Mouse (Mus musculus) CD4-positive naive resting alpha-beta T cell, adult 76 days (primary cell): ENCODE results near the gene Slc25a27. TPM values are rescaled to one million over a fixed set of nuclear protein-coding genes. Genes with fewer than 3 reads are reported as not detected.

Experiments
- total RNA-seq: library from RNA; stranded (reverse); gene quantifications from one replicate; pipeline ENCODE4 v1.2.4, GENCODE M21; 2023

Slc25a27 gene
- 9.4 TPM for total RNA-seq

DNA sequence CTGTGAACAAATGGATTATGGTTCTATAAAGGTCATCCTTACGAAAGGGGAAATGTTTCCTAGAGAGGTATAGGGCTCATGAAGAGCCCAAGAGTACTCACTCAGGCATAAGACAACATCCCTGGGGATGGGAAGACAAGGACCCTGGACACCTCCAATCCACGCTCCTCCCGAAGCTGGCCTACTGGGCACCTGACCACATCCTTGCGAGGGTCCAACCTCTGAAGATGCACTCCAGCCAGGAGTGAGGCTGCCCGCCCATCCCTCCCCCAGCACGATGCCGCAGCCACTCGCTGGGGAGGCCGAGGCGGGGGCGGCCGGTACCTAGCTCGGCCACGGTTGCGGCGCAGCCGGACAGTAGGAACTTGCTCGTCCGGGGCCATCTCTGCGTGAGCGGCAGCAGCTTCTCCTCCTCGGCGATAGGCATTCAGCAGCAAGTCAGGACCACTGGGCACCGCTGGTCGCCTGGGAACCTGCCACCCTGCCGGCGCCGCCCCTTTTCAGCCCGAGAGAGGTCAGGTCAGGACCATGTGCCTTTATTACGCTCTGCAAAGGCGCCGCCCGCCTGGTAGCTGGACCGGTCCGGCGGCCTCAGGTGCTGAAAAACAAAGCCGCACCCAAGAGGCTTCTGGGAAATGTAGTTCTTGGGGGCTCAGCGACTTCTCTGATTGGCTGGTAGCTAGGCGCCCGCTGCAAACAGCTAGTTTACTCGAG lies at the start of gene Slc25a27:
TSS of gene Slc25a27 (minus strand) at position 639 of the 714 bp plus-strand sequence.

DNA sequence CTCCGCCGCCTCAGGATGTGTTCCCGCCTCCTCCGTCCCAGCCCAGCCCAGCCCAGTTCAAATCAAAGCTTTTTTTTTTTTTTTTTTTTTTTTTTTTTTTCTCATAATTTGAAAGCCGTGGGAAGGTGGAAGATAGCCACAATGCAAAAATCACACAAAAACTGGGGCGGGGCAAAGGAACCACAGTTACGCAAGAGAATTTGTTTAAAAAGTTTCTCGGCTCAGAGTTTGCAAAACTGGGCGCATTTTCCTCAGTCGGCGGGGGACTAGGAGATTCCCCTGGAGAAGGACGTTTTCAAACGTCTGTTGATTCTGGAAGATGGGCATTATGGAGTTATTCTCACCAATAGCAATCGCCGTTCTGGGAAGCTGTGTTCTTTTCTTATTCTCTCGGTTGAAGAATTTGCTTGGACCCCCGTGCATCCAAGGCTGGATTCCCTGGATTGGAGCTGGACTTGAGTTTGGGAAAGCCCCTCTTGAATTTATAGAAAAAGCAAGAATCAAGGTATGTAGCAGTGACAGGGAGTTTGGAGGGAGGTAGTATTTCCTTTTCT lies 353 bp upstream of the Slc25a27 start, which contains the start of gene Cyp39a1:
TSS of gene Cyp39a1 (plus strand) at position 136 of the 554 bp plus-strand sequence.

DNA sequence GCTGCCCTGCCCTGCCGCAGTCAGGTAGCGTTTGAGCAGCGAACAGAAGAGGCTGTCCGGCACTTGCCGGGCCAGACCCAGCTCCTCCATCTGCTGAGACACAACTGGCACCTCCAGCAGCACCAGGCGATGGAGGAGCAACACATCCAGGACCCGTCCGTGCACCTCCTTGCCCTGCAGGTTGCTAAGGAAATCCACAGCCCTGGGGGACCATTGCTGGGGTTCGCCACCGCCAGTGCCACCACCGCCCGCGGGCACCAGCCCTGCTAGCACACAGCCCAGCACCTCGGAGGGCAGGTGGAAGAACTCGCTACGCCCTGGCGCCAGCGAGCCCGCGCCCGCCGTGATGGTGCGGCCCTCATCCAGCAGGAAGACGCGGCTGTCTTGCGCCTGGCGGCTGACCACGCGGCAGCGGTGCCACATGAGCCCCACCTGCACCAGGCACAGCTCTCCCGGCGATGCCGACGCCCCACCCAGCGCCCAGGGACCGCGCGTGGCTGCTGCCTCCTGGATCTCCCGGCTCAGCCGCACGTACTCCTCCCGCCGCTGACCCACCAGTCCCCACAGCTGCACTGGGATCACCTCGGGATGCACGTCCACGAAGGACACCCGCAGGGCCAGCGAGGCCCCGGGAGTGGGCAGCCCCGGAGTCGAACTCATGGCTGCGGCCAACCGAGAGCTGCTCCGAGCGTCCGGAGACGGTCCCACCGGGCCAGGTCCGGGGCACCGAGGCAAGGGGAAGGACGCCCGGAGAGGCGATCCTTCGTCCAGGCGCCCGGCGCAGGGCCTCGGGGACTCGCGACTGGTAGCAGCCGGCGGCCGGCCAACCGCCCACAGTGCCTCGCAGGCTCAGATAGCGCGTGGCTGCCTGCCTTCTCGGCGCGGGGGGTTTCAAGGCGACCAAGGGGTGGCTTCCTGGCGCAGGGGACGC lies 37.3 kb downstream of the Slc25a27 start, which contains the start of gene Tdrd6:
TSS of gene Tdrd6 (minus strand) at position 804 of the 931 bp plus-strand sequence.

Other genes starting within 250 kb of the Slc25a27 start
- not detected for gene Mep1a, start 164.4 kb downstream of the Slc25a27 start, total RNA-seq
- not detected for gene Ankrd66, start 123.6 kb downstream of the Slc25a27 start, total RNA-seq
- 4.3 TPM for gene Pla2g7, start 99.1 kb downstream of the Slc25a27 start, total RNA-seq
- gene Tdrd6, start 36.9 kb downstream of the Slc25a27 start, total RNA-seq = not detected
- 3.6 TPM for gene Cyp39a1, start 211 bp upstream of the Slc25a27 start, total RNA-seq
- gene Rcan2, start 134.1 kb upstream of the Slc25a27 start, total RNA-seq = not detected